Mouse (Mus musculus): ENCODE measurements around the gene Il17rd. TPM values are rescaled to one million over a fixed set of nuclear protein-coding genes. Genes with fewer than 3 reads are reported as not detected.
A peak's percentile ranks its signal among the peaks of the same experiment; 100 is the strongest.

Il17rd gene
- polyA plus RNA-seq (2015; fragmentation: Nextera tagmentation; extraction: Ambion mirVana): 0.09 and 0.17 TPM in 2 replicates

DNA sequence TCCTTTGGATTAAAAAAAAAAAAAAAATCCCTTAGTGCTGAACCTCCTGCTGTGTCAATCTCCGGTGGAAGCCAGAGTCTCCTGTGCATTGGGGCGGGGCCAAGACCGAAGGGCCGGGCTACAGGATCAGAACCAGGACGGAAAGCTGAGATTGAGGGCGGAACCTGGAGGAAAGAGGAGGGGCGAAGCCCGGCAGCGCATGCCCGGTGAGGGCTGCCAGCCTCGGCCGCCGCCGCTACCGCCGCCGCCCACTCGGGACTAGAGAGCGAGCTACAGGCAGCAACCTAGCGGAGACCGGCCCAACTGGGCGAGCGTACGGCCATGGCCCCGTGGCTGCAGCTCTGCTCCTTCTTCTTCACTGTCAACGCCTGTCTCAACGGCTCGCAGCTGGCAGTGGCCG is at the start of gene Il17rd:
Il17rd (plus strand) TSS at position 159 of the 400 bp plus-strand sequence.
- WGBS (ENCODE audit: insufficient replicate concordance): 1% methylated on average over 29 of the region's 29 CpGs
- peak within 1 kb of the TSS; percentile 67 for H3K4me3 ChIP-seq (replicated peaks)
- H3K9ac ChIP-seq: peak within 1 kb of the TSS; percentile 33; the same call in 1 of the 2 replicates
- no peaks in the 10 kb centered on the region for H3K9me3 ChIP-seq (replicated peaks)
- no peak within 1 kb of the TSS for H3K27ac ChIP-seq
- H3K4me2 ChIP-seq: peak within 1 kb of the TSS; percentile 86
- H3K36me3 ChIP-seq: no peaks in the 10 kb centered on the region
- peak; percentile 10 for DNase-seq
- ATAC-seq (ENCODE audit: low read depth): peak; percentile 53
- peaks cover 12% of the 10 kb centered on the region for H3K4me1 ChIP-seq (replicated peaks)
- peaks cover 67% of the 10 kb centered on the region for H3K27me3 ChIP-seq

- DNase-seq: no peak
- Histone ChIP-seq H3K27me3 (no peaks in the 10 kb centered on the region), H3K36me3 (no peaks in the 10 kb centered on the region), H3K9me3 (replicated peaks) (no peaks in the 10 kb centered on the region), H3K27ac (no peak overlapping the region), H3K4me3 (replicated peaks) (no peak overlapping the region), H3K9ac (no peak overlapping the region), H3K4me1 (replicated peaks) (peaks cover 14% of the 10 kb centered on the region), H3K4me2 (no peak overlapping the region)
- WGBS (ENCODE audit: insufficient replicate concordance): 76% methylated on average over 18 of the region's 18 CpGs
- ATAC-seq (ENCODE audit: low read depth): no peak
Observed at GRCm38 (mm10) chr14:26991622-26992021, 47.1 kb upstream of the Il17rd start.

DNA sequence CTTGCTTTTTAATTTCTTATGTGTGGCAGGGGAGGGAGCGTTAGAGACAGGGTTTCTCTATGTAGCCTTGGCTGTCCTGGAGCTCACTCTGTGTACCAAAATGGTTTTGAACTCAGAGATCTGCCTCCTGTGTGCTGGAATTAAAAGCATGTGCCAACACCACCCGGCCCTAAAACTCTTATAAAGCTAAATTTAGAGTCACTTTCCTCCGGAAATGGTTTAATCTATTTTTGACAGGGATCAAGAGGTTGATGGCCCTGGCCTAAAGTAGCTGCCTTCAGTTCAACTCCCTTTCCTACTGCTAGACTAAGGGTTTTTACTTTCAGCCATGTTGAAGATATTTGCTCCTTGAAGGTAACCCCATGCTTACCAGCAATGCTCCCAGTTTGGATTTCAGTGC is 45.3 kb upstream of the Il17rd start:
- WGBS (ENCODE audit: insufficient replicate concordance): 42% methylated on average over 3 of the region's 3 CpGs
- Histone ChIP-seq H3K4me2 (no peak overlapping the region), H3K4me1 (replicated peaks) (peaks cover 14% of the 10 kb centered on the region), H3K4me3 (replicated peaks) (no peak overlapping the region), H3K9ac (no peak overlapping the region), H3K27ac (no peak overlapping the region), H3K9me3 (replicated peaks) (no peaks in the 10 kb centered on the region), H3K27me3 (no peaks in the 10 kb centered on the region), H3K36me3 (no peaks in the 10 kb centered on the region)
- no peak for DNase-seq
- no peak for ATAC-seq (ENCODE audit: low read depth)

DNA sequence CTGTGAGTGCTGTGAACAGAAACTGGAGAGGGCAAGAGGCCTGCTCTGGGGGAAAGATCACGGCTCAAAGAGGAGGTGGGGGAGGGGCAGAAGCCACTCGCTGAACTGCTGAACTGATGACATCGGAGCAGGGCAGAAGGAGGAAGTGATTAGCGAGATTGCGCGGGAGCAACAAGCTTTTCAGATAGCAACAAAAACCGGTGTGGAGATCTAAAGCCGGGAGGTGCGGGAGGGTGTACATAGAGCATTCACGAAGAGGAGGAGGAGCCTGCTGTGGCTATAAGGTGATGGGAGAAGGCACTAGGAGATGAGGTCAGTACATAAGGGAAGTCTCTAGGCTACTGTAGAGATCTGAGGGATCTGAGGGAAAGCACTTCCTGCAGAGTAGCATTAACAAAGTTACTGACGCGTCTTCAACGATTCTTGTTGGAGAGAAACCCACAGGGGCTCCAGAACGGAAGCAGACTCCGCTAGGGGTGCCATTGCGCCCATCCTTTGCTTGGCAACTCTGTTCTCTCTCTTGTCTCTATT is 44.5 kb upstream of the Il17rd start, which contains the start of gene Hesx1:
Hesx1 (plus strand) TSS at position 206 of the 531 bp plus-strand sequence.
- peak within 1 kb of the TSS; percentile 14 for H3K9ac ChIP-seq
- ATAC-seq (ENCODE audit: low read depth) (peak; percentile 74), DNase-seq (peak; percentile 10)
- H3K4me1 ChIP-seq (replicated peaks): peaks cover 21% of the 10 kb centered on the region
- H3K4me2 ChIP-seq: peak within 1 kb of the TSS; percentile 56
- no peaks in the 10 kb centered on the region for H3K27me3 ChIP-seq
- no peak within 1 kb of the TSS for H3K27ac ChIP-seq
- peak within 1 kb of the TSS; percentile 38 for H3K4me3 ChIP-seq (replicated peaks)
- no peaks in the 10 kb centered on the region for H3K36me3 ChIP-seq
- no peaks in the 10 kb centered on the region for H3K9me3 ChIP-seq (replicated peaks)
- 2% methylated on average over 16 of the region's 16 CpGs for WGBS (ENCODE audit: insufficient replicate concordance)

DNA sequence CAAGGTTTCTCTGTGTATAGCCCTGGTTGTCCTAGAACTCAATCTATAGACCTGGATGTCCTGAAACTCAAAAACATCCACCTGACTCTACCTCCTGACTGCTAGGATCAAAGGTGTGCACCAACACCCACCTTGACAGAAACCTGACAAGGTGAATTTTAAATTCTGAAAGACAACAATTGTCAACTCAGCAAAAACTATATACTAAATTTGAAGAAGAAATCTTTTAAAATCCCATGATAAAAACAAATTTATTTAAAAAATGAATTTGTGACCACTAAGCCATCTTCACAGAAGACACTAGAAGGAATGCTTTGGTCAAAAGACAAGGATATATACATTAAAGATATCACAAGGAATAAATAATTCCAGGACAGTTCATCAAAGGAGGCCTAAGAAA is 42.5 kb upstream of the Il17rd start:
- no peak for ATAC-seq (ENCODE audit: low read depth)
- Histone ChIP-seq H3K36me3 (no peaks in the 10 kb centered on the region), H3K9ac (no peak overlapping the region), H3K9me3 (replicated peaks) (no peaks in the 10 kb centered on the region), H3K4me1 (replicated peaks) (peaks cover 36% of the 10 kb centered on the region), H3K4me2 (no peak overlapping the region), H3K27me3 (no peaks in the 10 kb centered on the region), H3K27ac (no peak overlapping the region), H3K4me3 (replicated peaks) (no peak overlapping the region)
- no peak for DNase-seq

GRCm38 (mm10) chr14:27000386-27000785 is 38.4 kb upstream of the Il17rd start:
- H3K9me3 ChIP-seq (replicated peaks): no peaks in the 10 kb centered on the region
- peak overlapping the region; percentile 59 for H3K4me2 ChIP-seq
- DNase-seq (peak; percentile 7), ATAC-seq (ENCODE audit: low read depth) (peak; percentile 87)
- H3K9ac ChIP-seq: peak overlapping the region; percentile 62
- no peaks in the 10 kb centered on the region for H3K27me3 ChIP-seq
- H3K4me3 ChIP-seq (replicated peaks): peak overlapping the region; percentile 55
- H3K4me1 ChIP-seq (replicated peaks): peaks cover 25% of the 10 kb centered on the region
- peak overlapping the region; percentile 22 for H3K27ac ChIP-seq
- WGBS (ENCODE audit: insufficient replicate concordance): 3% methylated on average over 11 of the region's 11 CpGs
- H3K36me3 ChIP-seq: no peaks in the 10 kb centered on the region

GRCm38 (mm10) chr14:27004906-27005305 is 33.8 kb upstream of the Il17rd start:
- DNase-seq (no peak), ATAC-seq (ENCODE audit: low read depth) (no peak)
- Histone ChIP-seq H3K9ac (no peak overlapping the region), H3K27me3 (no peaks in the 10 kb centered on the region), H3K27ac (no peak overlapping the region), H3K9me3 (replicated peaks) (no peaks in the 10 kb centered on the region), H3K4me2 (no peak overlapping the region), H3K4me3 (replicated peaks) (no peak overlapping the region), H3K4me1 (replicated peaks) (peaks cover 22% of the 10 kb centered on the region), H3K36me3 (no peaks in the 10 kb centered on the region)
- 76% methylated on average over 7 of the region's 7 CpGs for WGBS (ENCODE audit: insufficient replicate concordance)

- WGBS (ENCODE audit: insufficient replicate concordance): 25% methylated on average over 6 of the region's 6 CpGs
- ATAC-seq (ENCODE audit: low read depth): no peak
Observed at GRCm38 (mm10) chr14:27005937-27006336, 32.8 kb upstream of the Il17rd start.

GRCm38 (mm10) chr14:27011561-27011960 is 27.2 kb upstream of the Il17rd start:
- DNase-seq: no peak
- H3K9me3 ChIP-seq (replicated peaks): no peaks in the 10 kb centered on the region
- no peak overlapping the region for H3K4me3 ChIP-seq (replicated peaks)
- no peaks in the 10 kb centered on the region for H3K36me3 ChIP-seq
- no peaks in the 10 kb centered on the region for H3K27me3 ChIP-seq
- 61% methylated on average over 5 of the region's 5 CpGs for WGBS (ENCODE audit: insufficient replicate concordance)
- no peak for ATAC-seq (ENCODE audit: low read depth)
- H3K4me1 ChIP-seq (replicated peaks): peaks cover 5% of the 10 kb centered on the region
- no peak overlapping the region for H3K9ac ChIP-seq
- no peak overlapping the region for H3K27ac ChIP-seq
- H3K4me2 ChIP-seq: no peak overlapping the region

More at GRCm38 (mm10) chr14:27005937-27006336, 32.8 kb upstream of the Il17rd start:
- Histone ChIP-seq H3K36me3 (no peaks in the 10 kb centered on the region), H3K4me3 (replicated peaks) (no peak overlapping the region), H3K9me3 (replicated peaks) (no peaks in the 10 kb centered on the region), H3K4me2 (no peak overlapping the region), H3K27me3 (no peaks in the 10 kb centered on the region), H3K4me1 (replicated peaks) (peaks cover 17% of the 10 kb centered on the region), H3K27ac (no peak overlapping the region), H3K9ac (no peak overlapping the region)
- DNase-seq: no peak

- DNase-seq (no peak), ATAC-seq (ENCODE audit: low read depth) (peak; percentile 34; the same call in 1 of the 2 replicates)
- H3K27me3 ChIP-seq: no peaks in the 10 kb centered on the region
Observed at GRCm38 (mm10) chr14:27013658-27014057, 25.1 kb upstream of the Il17rd start.

DNA sequence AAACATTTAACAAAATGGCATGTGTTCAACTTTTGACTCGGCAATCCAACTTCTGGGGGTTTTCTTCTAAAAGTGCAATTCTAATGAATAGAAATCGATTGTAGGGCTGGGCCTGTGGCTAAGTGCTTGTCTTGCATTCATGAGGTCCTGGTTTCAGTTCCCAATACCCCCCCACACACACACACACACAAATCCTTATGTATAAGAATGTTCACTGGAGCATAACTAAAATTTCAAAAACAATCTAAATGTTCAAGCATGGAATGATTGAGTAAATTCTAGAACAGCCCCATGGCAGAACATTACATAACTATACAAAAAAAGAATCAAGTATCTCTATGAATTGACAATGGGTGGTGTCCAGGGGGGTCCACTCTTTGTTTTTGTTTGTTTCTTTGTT is 20.8 kb upstream of the Il17rd start:
- Histone ChIP-seq H3K9me3 (replicated peaks) (no peaks in the 10 kb centered on the region), H3K4me2 (no peak overlapping the region), H3K4me3 (replicated peaks) (no peak overlapping the region), H3K4me1 (replicated peaks) (peaks cover 4% of the 10 kb centered on the region; the same call in 1 of the 2 replicates), H3K9ac (no peak overlapping the region), H3K27me3 (no peaks in the 10 kb centered on the region), H3K27ac (no peak overlapping the region), H3K36me3 (no peaks in the 10 kb centered on the region)
- ATAC-seq (ENCODE audit: low read depth): no peak
- no peak for DNase-seq
- 68% methylated on average over 2 of the region's 2 CpGs for WGBS (ENCODE audit: insufficient replicate concordance)

More at GRCm38 (mm10) chr14:27013658-27014057, 25.1 kb upstream of the Il17rd start:
- Histone ChIP-seq H3K4me1 (replicated peaks) (peaks cover 4% of the 10 kb centered on the region; the same call in 1 of the 2 replicates), H3K4me3 (replicated peaks) (no peak overlapping the region), H3K4me2 (no peak overlapping the region), H3K9ac (no peak overlapping the region), H3K36me3 (no peaks in the 10 kb centered on the region), H3K27ac (no peak overlapping the region), H3K9me3 (replicated peaks) (no peaks in the 10 kb centered on the region)
- 40% methylated on average over 4 of the region's 4 CpGs for WGBS (ENCODE audit: insufficient replicate concordance)

- DNase-seq (no peak), ATAC-seq (ENCODE audit: low read depth) (no peak)
- Histone ChIP-seq H3K36me3 (no peaks in the 10 kb centered on the region), H3K4me2 (no peak overlapping the region), H3K9me3 (replicated peaks) (no peaks in the 10 kb centered on the region), H3K9ac (no peak overlapping the region), H3K27me3 (no peaks in the 10 kb centered on the region), H3K27ac (no peak overlapping the region), H3K4me1 (replicated peaks) (peaks cover 9% of the 10 kb centered on the region), H3K4me3 (replicated peaks) (no peak overlapping the region)
- WGBS (ENCODE audit: insufficient replicate concordance): 77% methylated on average over 14 of the region's 14 CpGs
Observed at GRCm38 (mm10) chr14:27019850-27020249, 18.9 kb upstream of the Il17rd start.

All from liver, embryonic 13.5 days (tissue).